In genomic region chr2:127522006-127522441, GRCm38 (mm10) we compare ENCODE assay signal across 9 mouse cellular contexts. TPM values are rescaled to one million over a fixed set of nuclear protein-coding genes. Genes with fewer than 3 reads are reported as not detected.
DNase-seq lines count a peak whose midpoint lies in the region; ATAC-seq and TF ChIP-seq lines count a peak whose summit lies in the region.
"Had no signal": no experiment of that assay in that cellular context is flagged by ENCODE, and none has a peak within 500 bp of the region (broad histone marks: within the 10 kb centered on the region; RNA-seq: fewer than 3 reads in every experiment).

TSS of gene Kcnip3 (minus strand) at chr2:127522094.

- no peak for DNase-seq in kidney, adult 11 months
- DNase-seq in cerebellum, adult 8-10 months, result peak; percentile 75
- DNase-seq in frontal cortex, postnatal 10 days (ENCODE audit: low spot score in 2 of 2), result peak; percentile 72 to 82
- peak; percentile 71 to 74 for DNase-seq in left cerebral cortex, adult 2 months (ENCODE audit: extremely low spot score in 1 of 2, low spot score in 2 of 2)
- DNase-seq in midbrain, embryonic 14.5 days, result peak; percentile 81
- no peak for DNase-seq in T-cell, adult 2 months (ENCODE audit: low spot score)
- DNase-seq in spleen, postnatal 4 days (ENCODE audit: low spot score in 2 of 2), result no peak

- H3K4me1 ChIP-seq in kidney, embryonic 14.5 days (ENCODE audit: control insufficient read depth, insufficient read depth, low read length), result peaks cover 7% of the 10 kb centered on the region; the same call in 1 of the 2 replicates
- peaks cover 23% of the 10 kb centered on the region for H3K4me1 ChIP-seq in midbrain, embryonic 14.5 days (ENCODE audit: control insufficient read depth, insufficient read depth, low read length)

- peak within 1 kb of the TSS; percentile 18 for H3K4me3 ChIP-seq in kidney, embryonic 14.5 days (ENCODE audit: low read length)
- peak within 1 kb of the TSS; percentile 69 for H3K4me3 ChIP-seq in left cerebral cortex, adult 2 months
- H3K4me3 ChIP-seq in midbrain, embryonic 14.5 days (replicated peaks; ENCODE audit: low read depth, low read length), result peak within 1 kb of the TSS; percentile 31

- no peaks in the 10 kb centered on the region for H3K9me3 ChIP-seq in kidney, embryonic 14.5 days (ENCODE audit: control insufficient read depth, low read length)
- no peaks in the 10 kb centered on the region for H3K9me3 ChIP-seq in midbrain, embryonic 14.5 days (ENCODE audit: control insufficient read depth, low read length)

- intact Hi-C loops in left cerebral cortex, adult 2 months (cut with DNase I), result loop anchor here (2.0 kb wide), 1 partner anchor 15 kb away; no protein-coding TSS in a partner anchor

- 4% methylated on average over 10 of the region's 10 CpGs for WGBS in kidney, embryonic 14.5 days
- WGBS in midbrain, embryonic 14.5 days, result 3% methylated on average over 10 of the region's 10 CpGs

- H3K9ac ChIP-seq in kidney, embryonic 14.5 days (ENCODE audit: low read depth, low read length), result peak within 1 kb of the TSS; percentile 9
- H3K9ac ChIP-seq in midbrain, embryonic 14.5 days (replicated peaks; ENCODE audit: low read length), result peak within 1 kb of the TSS; percentile 32

- TF ChIP-seq CTCF in left cerebral cortex, adult 2 months (IDR thresholded peaks at IDR 0.05), result no peak

- H3K27me3 ChIP-seq in kidney, embryonic 14.5 days (ENCODE audit: control insufficient read depth, insufficient read depth, low read length), result no peaks in the 10 kb centered on the region
- no peaks in the 10 kb centered on the region for H3K27me3 ChIP-seq in midbrain, embryonic 14.5 days (ENCODE audit: control insufficient read depth, insufficient read depth, low read length)

- peak; percentile 72 for ATAC-seq in kidney, embryonic 14.5 days (ENCODE audit: low FRiP score, low TSS enrichment)
- peak; percentile 83 for ATAC-seq in midbrain, embryonic 14.5 days (ENCODE audit: low FRiP score, low TSS enrichment)

- no peaks in the 10 kb centered on the region for H3K36me3 ChIP-seq in kidney, embryonic 14.5 days (ENCODE audit: control insufficient read depth, insufficient read depth, low read length)
- no peaks in the 10 kb centered on the region for H3K36me3 ChIP-seq in midbrain, embryonic 14.5 days (ENCODE audit: control insufficient read depth, insufficient read depth, low read length)

- H3K4me2 ChIP-seq in kidney, embryonic 14.5 days (replicated peaks; ENCODE audit: low read depth, low read length), result peak within 1 kb of the TSS; percentile 47
- peak within 1 kb of the TSS; percentile 57 for H3K4me2 ChIP-seq in midbrain, embryonic 14.5 days (ENCODE audit: low read length)

- no peak within 1 kb of the TSS for H3K27ac ChIP-seq in kidney, embryonic 14.5 days (ENCODE audit: low read depth, low read length)
- H3K27ac ChIP-seq in left cerebral cortex, adult 2 months, result peak within 1 kb of the TSS; percentile 96
- H3K27ac ChIP-seq in midbrain, embryonic 14.5 days (replicated peaks; ENCODE audit: low read depth, low read length), result peak within 1 kb of the TSS; percentile 77

RNA-seq across cellular contexts. Expression of gene Kcnip3, which starts in this region (rescaled TPM):
- polyA plus RNA-seq in kidney, embryonic 14.5 days (2014; fragmentation: Nextera tagmentation; extraction: Ambion mirVana), result 4.0 and 4.9 TPM in 2 replicates
- total RNA-seq in left cerebral cortex, adult 2 months (2021), result 100 to 1,000 TPM; 114 to 126 TPM
- polyA plus RNA-seq in midbrain, embryonic 14.5 days (2014; fragmentation: Nextera tagmentation; extraction: Ambion mirVana), result 10.7 and 13.1 TPM in 2 replicates
- polyA plus RNA-seq: macrophage had no signal

Comparison
In these comparisons a context has a peak if more than half of its experiments do, and no peak if none do; other contexts are left out.
1. H3K4me3 ChIP-seq: peak in every context shown above with its lines; median percentile 69 in left cerebral cortex, adult 2 months; 31 in midbrain, embryonic 14.5 days; 18 in kidney, embryonic 14.5 days.
2. DNase-seq: peak in cerebellum, adult 8-10 months (single experiment), frontal cortex, postnatal 10 days (2 of 2), left cerebral cortex, adult 2 months (2 of 2) and midbrain, embryonic 14.5 days (single experiment); none in kidney, adult 11 months (single experiment), T-cell, adult 2 months (single experiment) and spleen, postnatal 4 days (0 of 2).